Mouse (Mus musculus): Measurements from ENCODE around the gene Satb1.

DNA sequence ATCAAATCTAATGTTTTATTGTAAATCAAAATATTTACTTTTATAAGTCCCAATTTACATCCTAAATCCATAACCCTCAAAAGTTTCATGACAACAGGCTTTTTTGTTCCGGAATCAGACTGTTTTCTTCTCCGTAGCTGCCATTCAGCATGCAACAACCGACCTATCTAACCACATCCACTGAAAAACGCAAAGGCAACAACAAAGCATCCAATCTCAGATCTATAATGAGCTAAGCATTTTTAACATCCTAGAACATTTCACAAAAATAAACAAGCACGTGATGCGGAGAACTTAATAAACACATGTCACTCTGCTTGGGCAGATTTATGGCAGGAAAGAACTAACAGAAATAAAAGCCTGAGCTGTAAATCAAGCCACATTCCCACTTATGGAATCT is 32.9 kb downstream of the Satb1 start:
- no peak for TF ChIP-seq CTCF (IDR thresholded peaks at IDR 0.05; ENCODE audit: extremely low read depth, insufficient read depth, insufficient read length, insufficient replicate concordance)
- TF ChIP-seq POLR2A (IDR thresholded peaks at IDR 0.05; ENCODE audit: low read depth, low read length): no peak
